Mouse (Mus musculus): Measurements from ENCODE around the gene Nup93.

GRCm38 (mm10) chr8:94280001-94280613, 65.7 kb downstream of the Nup93 start:
- no peak for TF ChIP-seq CTCF (IDR thresholded peaks at IDR 0.05; ENCODE audit: low read depth, low read length)
- no peak for TF ChIP-seq POLR2A (IDR thresholded peaks at IDR 0.05; ENCODE audit: insufficient read depth, low read length)

Data from ES-Bruce4 (cell line).